22 mouse cellular contexts compared by ENCODE assay signal in the genomic region with DNA sequence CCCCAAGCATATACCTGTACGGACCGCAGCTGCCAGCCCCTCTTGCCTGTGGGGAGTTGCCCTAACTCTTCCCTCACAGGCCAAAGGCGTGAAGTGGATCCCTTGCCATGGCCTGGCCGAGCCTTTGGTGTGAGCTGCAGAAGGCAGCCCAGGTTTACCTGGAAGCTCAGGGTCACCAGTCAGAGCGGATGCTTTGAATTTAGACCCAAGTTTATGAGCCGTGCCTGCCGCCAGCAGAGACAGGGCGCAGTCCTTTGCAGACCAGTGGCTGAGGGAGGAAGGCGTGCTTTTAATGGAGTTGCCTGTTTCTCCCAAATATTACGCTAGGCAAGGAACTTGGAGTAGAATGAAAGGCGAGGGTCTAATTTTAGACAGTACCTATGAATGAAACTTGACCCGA.
A peak's percentile ranks its signal among the peaks of the same experiment; 100 is the strongest.
DNase-seq lines count a peak whose midpoint lies in the region; ATAC-seq lines count a peak whose summit lies in the region.
"Had no signal": no experiment of that assay in that cellular context is flagged by ENCODE, and none has a peak within 500 bp of the region (broad histone marks: within the 10 kb centered on the region; RNA-seq: fewer than 3 reads in every experiment).

No protein-coding gene starts in this region.

- no peaks in the 10 kb centered on the region for H3K9me3 ChIP-seq in heart, embryonic 10.5 days
- no peaks in the 10 kb centered on the region for H3K9me3 ChIP-seq in kidney, embryonic 14.5 days (ENCODE audit: control insufficient read depth, low read length)
- no peaks in the 10 kb centered on the region for H3K9me3 ChIP-seq in limb, embryonic 13.5 days
- H3K9me3 ChIP-seq: hindbrain, embryonic 10.5 days; intestine, embryonic 15.5 days; liver, embryonic 13.5 days; stomach, embryonic 15.5 days had no signal

- H3K27ac ChIP-seq in heart, embryonic 10.5 days: no peak overlapping the region
- H3K27ac ChIP-seq in kidney, embryonic 14.5 days (ENCODE audit: low read depth, low read length): 0 out of 2 replicates have a peak overlapping the region, but pooled peaks have one; percentile 1
- H3K27ac ChIP-seq in limb, embryonic 13.5 days: no peak overlapping the region
- H3K27ac ChIP-seq: gastrocnemius, adult 2 months; hindbrain, embryonic 10.5 days; intestine, embryonic 15.5 days; liver, embryonic 13.5 days; stomach, embryonic 15.5 days had no signal

- no peak overlapping the region for H3K4me3 ChIP-seq in heart, embryonic 10.5 days
- H3K4me3 ChIP-seq in kidney, embryonic 14.5 days (ENCODE audit: low read length): no peak overlapping the region
- no peak overlapping the region for H3K4me3 ChIP-seq in limb, embryonic 13.5 days
- H3K4me3 ChIP-seq: gastrocnemius, adult 2 months; hindbrain, embryonic 10.5 days; intestine, embryonic 15.5 days; liver, embryonic 13.5 days; stomach, embryonic 15.5 days had no signal

- H3K9ac ChIP-seq in kidney, embryonic 14.5 days (ENCODE audit: low read depth, low read length): no peak overlapping the region
- H3K9ac ChIP-seq in limb, embryonic 13.5 days: 0 out of 2 replicates have a peak overlapping the region, but pooled peaks have one; percentile 50
- H3K9ac ChIP-seq: intestine, embryonic 15.5 days; liver, embryonic 13.5 days; stomach, embryonic 15.5 days had no signal

- 0 out of 2 replicates have a peak, but pooled peaks cover 3% of the 10 kb centered on the region for H3K4me1 ChIP-seq in heart, embryonic 10.5 days
- 0 out of 2 replicates have a peak, but pooled peaks cover 2% of the 10 kb centered on the region for H3K4me1 ChIP-seq in kidney, embryonic 14.5 days (ENCODE audit: control insufficient read depth, insufficient read depth, low read length)
- H3K4me1 ChIP-seq in limb, embryonic 13.5 days: peaks cover 29% of the 10 kb centered on the region
- H3K4me1 ChIP-seq: hindbrain, embryonic 10.5 days; intestine, embryonic 15.5 days; liver, embryonic 13.5 days; stomach, embryonic 15.5 days had no signal

- 74% methylated on average over 12 of the region's 12 CpGs for WGBS in heart, embryonic 10.5 days
- WGBS in kidney, embryonic 14.5 days: 29% methylated on average over 12 of the region's 12 CpGs
- 24% methylated on average over 12 of the region's 12 CpGs for WGBS in limb, embryonic 13.5 days

- ATAC-seq in kidney, embryonic 14.5 days (ENCODE audit: low FRiP score, low TSS enrichment): peak; percentile 77; the same call in 1 of the 2 replicates
- peak; percentile 28; the same call in 1 of the 2 replicates for ATAC-seq in limb, embryonic 13.5 days (ENCODE audit: low FRiP score, low read depth)
- ATAC-seq: hindbrain, embryonic 16.5 days; intestine, embryonic 15.5 days had no signal

- peak; percentile 71 for DNase-seq in heart, embryonic 10.5 days (ENCODE audit: low spot score)
- DNase-seq in heart, postnatal 36 days: no peak
- peak; percentile 28 to 66 for DNase-seq in kidney, postnatal 25 days
- no peak for DNase-seq in spleen, adult 18-20 months
- DNase-seq in lung, postnatal 10 days: no peak
- DNase-seq in embryo, embryonic 9.5 days (ENCODE audit: extremely low spot score): no peak
- DNase-seq: adrenal gland, postnatal 25 days; cerebellum, adult 11 months; cerebellum, adult 9-11 months; gastrocnemius, adult 2 months; left cerebral cortex, postnatal 4 days; liver, embryonic 13.5 days; lung, adult 2 months; midbrain, embryonic 14.5 days; thymus, adult 18-20 months; thymus, postnatal 36 days had no signal

- no peak overlapping the region for H3K4me2 ChIP-seq in kidney, embryonic 14.5 days (replicated peaks; ENCODE audit: low read depth, low read length)
- H3K4me2 ChIP-seq in limb, embryonic 13.5 days (replicated peaks): peak overlapping the region; percentile 33
- H3K4me2 ChIP-seq: intestine, embryonic 15.5 days; liver, embryonic 13.5 days; stomach, embryonic 15.5 days had no signal

- no peaks in the 10 kb centered on the region for H3K27me3 ChIP-seq in heart, embryonic 10.5 days (ENCODE audit: insufficient read depth, poor library complexity, severe bottlenecking)
- no peaks in the 10 kb centered on the region for H3K27me3 ChIP-seq in kidney, embryonic 14.5 days (ENCODE audit: control insufficient read depth, insufficient read depth, low read length)
- 0 out of 2 replicates have a peak, but pooled peaks cover 4% of the 10 kb centered on the region for H3K27me3 ChIP-seq in limb, embryonic 13.5 days
- H3K27me3 ChIP-seq: intestine, embryonic 15.5 days; liver, embryonic 13.5 days; stomach, embryonic 15.5 days had no signal

- H3K36me3 ChIP-seq in heart, embryonic 10.5 days: no peaks in the 10 kb centered on the region
- H3K36me3 ChIP-seq in kidney, embryonic 14.5 days (ENCODE audit: control insufficient read depth, insufficient read depth, low read length): no peaks in the 10 kb centered on the region
- H3K36me3 ChIP-seq in limb, embryonic 13.5 days: no peaks in the 10 kb centered on the region
- H3K36me3 ChIP-seq: hindbrain, embryonic 10.5 days; intestine, embryonic 15.5 days; liver, embryonic 13.5 days; stomach, embryonic 15.5 days had no signal

- intact Hi-C loops in heart, postnatal 36 days (cut with DNase I): no loop called here

Comparison
In these comparisons a context has a peak if more than half of its experiments do, and no peak if none do; other contexts are left out.
1. DNase-seq: peak in heart, embryonic 10.5 days (single experiment) and kidney, postnatal 25 days (2 of 2); none in heart, postnatal 36 days (0 of 2), spleen, adult 18-20 months (0 of 2), lung, postnatal 10 days (single experiment) and embryo, embryonic 9.5 days (single experiment).